Mouse (Mus musculus) ES-Bruce4 (cell line): ENCODE results near the gene Tmem56. TPM values are rescaled to one million over a fixed set of nuclear protein-coding genes. Genes with fewer than 3 reads are reported as not detected.

ENCODE experiments used
- H3K27ac ChIP-seq: 2 replicates; pipeline ENCODE4 v1.5.1; 2012; ENCODE audit warnings: low read length, inconsistent platforms; ENCODE audit not compliant: insufficient read depth
- H3K27me3 ChIP-seq: 2 replicates; pipeline ENCODE4 v1.6.1; 2012; ENCODE audit warnings: mild to moderate bottlenecking, low read length, inconsistent platforms; ENCODE audit not compliant: control insufficient read depth, poor library complexity, insufficient read depth, severe bottlenecking
- H3K36me3 ChIP-seq: 2 replicates; pipeline ENCODE4 v1.6.1; 2012; ENCODE audit warnings: inconsistent platforms, mild to moderate bottlenecking, low read length, moderate library complexity; ENCODE audit not compliant: control insufficient read depth, poor library complexity, insufficient read depth, severe bottlenecking
- H3K4me1 ChIP-seq: one replicate; pipeline ENCODE4 v1.8.1; 2011; ENCODE audit warnings: low read length; ENCODE audit not compliant: control insufficient read depth, insufficient read depth
- H3K4me3 ChIP-seq: 2 replicates; pipeline ENCODE4 v1.5.1; 2011; ENCODE audit warnings: low read depth, mild to moderate bottlenecking, low read length
- H3K9ac ChIP-seq: 2 replicates; pipeline ENCODE4 v1.6.1; 2012; ENCODE audit warnings: low read depth, mild to moderate bottlenecking, inconsistent platforms; ENCODE audit not compliant: poor library complexity, severe bottlenecking
- H3K9me3 ChIP-seq: replicated peaks from 2 replicates; pipeline ENCODE4 v1.6.1; 2012; ENCODE audit warnings: mild to moderate bottlenecking, low read length, inconsistent platforms; ENCODE audit not compliant: control insufficient read depth, poor library complexity, insufficient read depth, severe bottlenecking
- CTCF ChIP-seq: IDR thresholded peaks from one replicate; pipeline ENCODE4 v1.8.1; 2011; ENCODE audit warnings: low read depth, low read length
- EP300 ChIP-seq: IDR thresholded peaks from 2 replicates; pipeline ENCODE4 v1.6.1; 2011; ENCODE audit warnings: low read depth, low read length; ENCODE audit not compliant: insufficient read depth
- POLR2A ChIP-seq: IDR thresholded peaks from one replicate; pipeline ENCODE4 v1.8.1; 2011; ENCODE audit warnings: low read length; ENCODE audit not compliant: insufficient read depth
- polyA plus RNA-seq: library from polyadenylated mRNA; stranded (reverse); fragments of >200 nt; gene quantifications from 2 replicates; pipeline ENCODE4 v1.2.4, GENCODE M21; 2011; ENCODE audit warnings: low read depth; ENCODE audit not compliant: missing spikeins, insufficient read depth, insufficient read length

Tmem56 gene
- polyA plus RNA-seq, 1 experiment: 0.58 TPM

GRCm38 (mm10) chr3:121257418-121257817 lies 25.5 kb downstream of the Tmem56 start:
- H3K4me3 ChIP-seq: no peak overlapping the region
- H3K9me3 ChIP-seq: no peaks in the 10 kb centered on the region
- TF ChIP-seq CTCF: no peak
- no peak for TF ChIP-seq EP300
- TF ChIP-seq POLR2A: no peak
- H3K4me1 ChIP-seq: no peaks in the 10 kb centered on the region
- H3K27me3 ChIP-seq: peaks cover 10% of the 10 kb centered on the region
- no peak overlapping the region for H3K9ac ChIP-seq
- H3K27ac ChIP-seq: no peak overlapping the region
- H3K36me3 ChIP-seq: no peaks in the 10 kb centered on the region

- Histone ChIP-seq H3K27ac (no peak overlapping the region), H3K36me3 (no peaks in the 10 kb centered on the region), H3K4me3 (no peak overlapping the region), H3K9ac (no peak overlapping the region), H3K9me3 (no peaks in the 10 kb centered on the region), H3K27me3 (peaks cover under 1% of the 10 kb centered on the region; the same call in 1 of the 2 replicates), H3K4me1 (no peaks in the 10 kb centered on the region)
- TF ChIP-seq CTCF (no peak), POLR2A (no peak), EP300 (no peak)
Observed at GRCm38 (mm10) chr3:121256131-121256530, 26.8 kb downstream of the Tmem56 start.

- Histone ChIP-seq H3K9ac (no peak overlapping the region), H3K9me3 (no peaks in the 10 kb centered on the region), H3K4me1 (no peaks in the 10 kb centered on the region), H3K27me3 (no peaks in the 10 kb centered on the region), H3K36me3 (no peaks in the 10 kb centered on the region), H3K4me3 (no peak overlapping the region), H3K27ac (no peak overlapping the region)
- TF ChIP-seq EP300 (no peak), CTCF (no peak), POLR2A (no peak)
Observed at GRCm38 (mm10) chr3:121255501-121255900, 27.4 kb downstream of the Tmem56 start.

DNA sequence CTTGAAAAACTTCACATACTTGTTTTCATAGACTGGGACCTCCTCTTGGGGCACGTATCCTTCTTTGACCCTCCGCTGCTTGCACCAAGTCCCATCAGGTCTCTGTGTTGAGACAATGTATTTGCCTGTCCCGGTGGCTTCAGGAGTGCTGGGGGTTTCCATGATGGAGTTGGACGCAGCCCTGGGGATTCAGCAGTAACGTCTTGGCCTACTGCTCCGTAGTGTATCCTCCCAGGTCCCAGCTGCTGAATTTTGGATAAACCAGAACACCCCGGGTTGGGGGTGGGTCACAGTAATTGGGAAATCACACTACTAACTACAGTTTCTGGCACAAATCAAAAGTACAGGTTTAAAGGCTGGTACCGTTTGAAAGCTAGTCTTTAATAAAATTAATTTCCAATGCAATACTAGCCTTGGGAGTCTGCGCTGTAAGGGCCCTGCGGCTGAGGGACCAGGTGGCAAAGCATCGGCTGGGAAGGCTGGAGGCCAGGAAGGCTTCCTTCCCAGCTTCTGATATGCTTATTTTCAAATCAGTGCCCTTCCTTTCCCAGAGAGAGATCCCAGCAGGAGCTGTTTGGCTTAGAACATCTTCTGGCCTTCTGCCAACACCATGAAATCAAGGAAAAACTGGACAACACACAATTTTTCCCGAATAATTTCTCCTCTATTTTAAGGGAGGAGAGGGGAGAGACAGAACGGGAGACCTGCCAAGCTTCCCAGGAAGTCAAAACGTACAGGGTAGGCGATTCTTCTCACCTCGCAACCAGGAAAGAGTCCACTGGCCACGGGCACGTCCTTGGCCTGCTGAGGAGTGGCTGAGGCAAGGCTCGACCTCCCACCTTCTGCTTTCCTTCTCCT lies 32.1 kb downstream of the Tmem56 start:
- Histone ChIP-seq H3K27ac (no peak overlapping the region), H3K4me1 (no peaks in the 10 kb centered on the region), H3K27me3 (no peaks in the 10 kb centered on the region), H3K4me3 (no peak overlapping the region), H3K9ac (no peak overlapping the region), H3K9me3 (no peaks in the 10 kb centered on the region), H3K36me3 (no peaks in the 10 kb centered on the region)
- TF ChIP-seq POLR2A: no peak
- no peak for TF ChIP-seq CTCF
- no peak for TF ChIP-seq EP300

GRCm38 (mm10) chr3:121250048-121250447 lies 32.9 kb downstream of the Tmem56 start:
- Histone ChIP-seq H3K27ac (no peak overlapping the region), H3K27me3 (no peaks in the 10 kb centered on the region), H3K4me3 (no peak overlapping the region), H3K4me1 (no peaks in the 10 kb centered on the region), H3K36me3 (no peaks in the 10 kb centered on the region), H3K9me3 (no peaks in the 10 kb centered on the region), H3K9ac (no peak overlapping the region)
- no peak for TF ChIP-seq POLR2A
- no peak for TF ChIP-seq CTCF
- no peak for TF ChIP-seq EP300

DNA sequence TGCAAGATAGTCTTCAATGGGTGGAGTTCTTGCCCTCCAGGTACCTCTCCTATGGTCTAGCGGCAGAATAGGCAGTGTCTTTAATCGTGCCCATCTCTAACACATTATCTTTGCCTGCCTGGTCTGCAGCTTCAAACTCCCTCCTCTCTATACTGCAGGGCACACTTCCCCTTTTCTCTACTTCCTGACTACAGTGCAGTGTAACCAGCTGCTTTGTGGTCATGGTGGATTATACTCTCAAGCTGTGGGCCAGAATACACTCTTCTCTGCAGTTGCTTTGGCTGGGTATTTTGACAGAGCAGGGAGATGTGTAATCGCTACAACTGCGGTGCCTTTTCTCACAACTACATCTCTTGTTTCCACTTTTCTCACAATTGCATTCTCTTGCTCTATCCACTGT lies 40.0 kb downstream of the Tmem56 start:
- Histone ChIP-seq H3K27me3 (no peaks in the 10 kb centered on the region), H3K27ac (no peak overlapping the region)

More for the DNA sequence above, 40.0 kb downstream of the Tmem56 start:
- no peak for TF ChIP-seq CTCF
- TF ChIP-seq EP300: no peak
- TF ChIP-seq POLR2A: no peak
- no peaks in the 10 kb centered on the region for H3K36me3 ChIP-seq
- no peak overlapping the region for H3K4me3 ChIP-seq
- H3K4me1 ChIP-seq: no peaks in the 10 kb centered on the region
- no peaks in the 10 kb centered on the region for H3K9me3 ChIP-seq
- no peak overlapping the region for H3K9ac ChIP-seq
